Mouse (Mus musculus) frontal cortex, postnatal 10 days (tissue): ENCODE data around the gene Patj.
"Not testable (repeated sequence)": the region's sequence is repeated elsewhere in the genome, so short reads cannot be mapped to it uniquely, and the experiment has no call there.

ENCODE experiments used
- DNase-seq, 2 experiments: peaks; one replicate each; pipeline ENCODE4 v3.0.0; 2022; ENCODE audit warnings: low spot score in 2 of 2, mixed read lengths in 1 of 2

The Patj gene

DNA sequence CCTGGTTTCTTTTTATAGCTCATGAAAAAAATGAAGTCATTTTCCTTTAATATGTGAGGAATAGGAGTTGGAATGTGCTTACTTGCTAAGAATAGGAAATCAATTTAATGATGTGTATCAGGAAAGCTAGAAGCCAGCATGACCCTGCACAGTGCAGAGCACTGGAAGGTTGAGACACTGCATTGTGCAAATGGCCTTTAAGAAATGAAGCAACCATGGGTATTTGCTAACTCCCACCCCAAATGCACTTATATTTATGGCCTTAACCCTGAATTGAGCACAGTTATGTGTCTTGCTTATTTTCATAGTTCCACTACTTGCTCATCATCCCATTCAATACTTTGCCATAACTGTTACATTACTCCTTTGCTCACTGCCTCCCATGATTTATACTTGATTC lies 181.7 kb downstream of the Patj start:
- no peak for DNase-seq

DNA sequence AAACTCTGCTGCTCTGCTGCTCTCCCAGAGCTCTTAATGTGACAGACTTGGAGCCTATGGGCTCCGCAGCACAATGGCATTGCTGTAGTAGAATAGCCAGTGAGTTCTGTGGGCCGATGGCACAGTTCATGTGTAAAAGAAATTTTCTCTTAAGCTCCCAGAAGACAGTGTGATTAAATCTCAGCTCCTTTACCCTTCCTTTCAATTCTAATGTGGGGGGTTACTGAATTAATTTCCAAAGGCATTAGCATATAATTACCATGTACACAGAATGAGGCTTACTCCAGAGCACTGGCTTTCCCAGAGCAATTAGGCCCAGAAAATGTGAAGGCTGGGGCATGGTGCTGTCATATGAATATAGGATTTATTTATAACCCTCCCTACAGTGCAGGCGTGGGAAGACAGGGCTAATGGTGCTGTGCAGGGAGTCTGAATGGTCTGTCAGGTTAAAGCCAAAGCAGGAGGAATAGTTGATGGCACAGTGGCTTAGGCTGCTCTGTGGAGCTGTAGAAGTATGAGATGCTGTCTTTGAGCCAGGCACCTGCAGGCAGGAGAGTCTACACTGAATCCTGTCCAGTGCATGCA lies 182.5 kb downstream of the Patj start:
- no peak for DNase-seq

GRCm38 (mm10) chr4:98581456-98581855 lies 185.9 kb downstream of the Patj start:
- no peak for DNase-seq

DNA sequence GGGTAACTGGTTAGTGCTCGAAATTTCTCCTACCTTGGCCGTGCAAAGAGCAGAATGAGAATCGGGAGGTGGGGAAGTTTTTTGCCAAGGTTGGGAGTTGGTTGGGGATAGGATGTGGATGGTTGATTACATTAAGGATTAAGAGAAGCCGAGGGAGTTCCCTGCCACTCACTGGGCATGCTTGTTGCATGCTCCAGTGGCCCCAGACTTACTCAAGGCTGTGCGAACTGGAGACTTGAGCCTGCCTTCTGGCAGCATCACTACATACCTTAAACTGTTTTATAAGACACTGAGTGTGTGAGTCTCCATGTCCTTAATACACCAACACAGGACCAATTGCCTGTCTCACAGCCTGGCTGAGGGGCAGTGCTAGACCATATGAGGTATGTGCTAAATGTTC lies 188.4 kb downstream of the Patj start:
- DNase-seq: no peak

DNA sequence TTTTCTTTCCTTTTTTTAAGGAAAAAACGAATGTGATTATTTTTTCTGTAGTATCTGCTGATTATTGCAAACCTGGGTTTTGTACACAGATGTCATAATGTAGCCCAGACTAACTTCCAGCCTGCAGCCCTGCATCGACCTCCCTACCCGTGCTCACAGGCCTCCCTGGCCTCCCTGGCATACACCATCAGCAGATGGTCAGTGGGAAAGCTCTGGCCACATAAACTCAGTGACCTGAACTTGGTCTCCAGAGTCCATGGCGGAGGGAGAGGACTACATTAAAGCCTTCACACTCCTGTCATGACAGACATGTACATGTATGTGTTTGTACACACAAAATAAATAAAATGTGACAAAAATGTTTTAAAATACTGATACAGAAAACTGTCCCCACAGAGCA lies 190.7 kb downstream of the Patj start:
- no peak for DNase-seq

GRCm38 (mm10) chr4:98587686-98588085 lies 192.1 kb downstream of the Patj start:
- no peak for DNase-seq

DNA sequence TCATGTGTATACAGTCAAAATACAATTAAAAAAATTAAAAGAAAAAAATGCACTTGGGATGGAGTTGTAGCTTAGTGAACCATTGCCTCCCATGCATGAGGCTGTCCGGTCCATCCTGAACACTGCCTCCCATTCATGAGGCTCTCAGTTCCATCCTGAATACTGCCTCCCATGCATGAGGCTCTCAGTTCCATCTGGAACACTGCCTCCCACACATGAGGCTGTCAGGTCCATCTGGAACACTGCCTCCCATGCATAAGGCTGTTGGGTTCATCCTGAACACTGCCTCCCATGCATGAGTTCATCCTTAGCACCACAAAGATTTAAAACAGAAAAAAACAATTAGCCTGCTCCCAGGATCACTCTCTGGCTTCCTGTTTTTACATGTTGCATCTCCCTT lies 198.4 kb downstream of the Patj start:
- no peak for DNase-seq

DNA sequence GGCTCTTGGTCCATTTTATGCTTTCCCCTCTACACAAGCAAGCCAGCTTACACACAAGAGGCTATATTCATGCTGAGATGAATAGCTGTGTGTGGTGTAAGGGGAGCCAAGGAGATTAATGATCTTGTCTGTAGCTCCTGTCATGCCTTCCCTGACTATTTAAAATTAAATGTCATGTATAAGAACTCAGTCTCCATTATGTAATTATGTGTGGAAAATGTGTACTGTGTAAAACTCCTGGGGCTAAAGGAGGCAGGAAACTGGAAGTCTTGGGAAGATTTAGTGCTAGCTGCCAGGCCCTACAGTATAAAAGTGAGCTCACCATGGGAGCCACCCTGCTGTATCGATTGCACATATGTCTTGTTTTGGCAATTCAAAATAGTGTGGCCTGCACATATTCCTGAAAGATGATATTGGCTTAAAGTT lies 203.0 kb downstream of the Patj start:
- DNase-seq: no peak

DNA sequence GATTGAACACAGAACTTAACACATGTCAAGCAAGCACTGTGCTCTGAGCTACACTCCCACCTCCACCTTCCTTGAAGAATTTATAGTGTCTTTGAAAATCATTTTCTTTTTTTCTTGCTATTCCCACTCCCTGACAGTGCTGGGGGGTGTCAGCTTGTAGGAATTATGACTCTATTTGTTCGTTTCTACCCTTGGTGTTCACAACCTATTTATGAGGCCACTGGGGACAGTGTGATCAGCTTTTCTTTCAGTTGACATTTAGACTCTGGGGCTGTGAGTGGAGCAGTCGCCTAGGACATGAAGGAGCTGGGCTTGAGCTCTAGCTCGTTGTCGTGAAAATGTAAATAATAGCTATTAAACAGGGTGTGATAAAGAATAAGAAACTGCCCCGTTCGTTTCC lies 203.8 kb downstream of the Patj start:
- DNase-seq: no peak

DNA sequence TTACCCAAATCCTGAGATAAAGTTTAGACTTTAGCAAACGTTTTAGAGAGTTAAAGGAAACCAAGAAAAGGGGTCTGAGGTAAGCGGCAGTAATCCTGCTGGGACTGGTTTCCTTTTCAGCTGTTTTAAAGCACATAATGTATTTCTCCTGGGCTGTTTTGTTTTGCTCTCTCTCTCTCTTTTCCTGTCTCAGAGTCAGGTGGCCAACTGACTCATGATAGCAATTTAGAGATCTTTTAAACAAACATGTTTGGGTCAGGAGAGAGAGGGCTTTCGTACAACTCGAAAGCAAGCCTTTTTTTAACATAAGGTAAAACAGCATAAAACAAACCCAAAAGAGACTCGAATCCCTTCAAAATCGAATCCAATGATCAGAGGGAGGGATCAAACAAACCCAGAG lies 207.5 kb downstream of the Patj start:
- no peak for DNase-seq

DNA sequence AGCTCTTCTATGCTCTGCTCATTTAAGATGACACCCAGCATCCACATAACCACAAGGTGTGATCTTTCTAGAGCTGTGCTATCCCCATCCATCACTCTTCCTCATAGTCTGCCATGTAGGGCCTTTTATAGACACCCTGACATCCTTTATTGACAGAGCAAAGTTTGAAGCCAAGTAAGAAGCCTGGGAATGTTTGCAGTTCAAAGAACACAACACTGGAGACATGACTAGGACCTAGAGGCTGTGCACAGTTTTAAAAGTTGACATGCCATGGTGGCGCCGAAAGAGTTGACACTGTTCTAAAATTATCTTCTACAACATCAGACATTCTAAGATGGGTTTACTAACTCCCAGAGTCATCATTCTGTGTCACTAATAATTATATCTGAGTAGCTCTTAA lies 214.9 kb downstream of the Patj start:
- DNase-seq: no peak

GRCm38 (mm10) chr4:98614395-98614794 lies 218.8 kb downstream of the Patj start:
- no peak for DNase-seq

GRCm38 (mm10) chr4:98619199-98619598 lies 223.6 kb downstream of the Patj start:
- DNase-seq: no peak

GRCm38 (mm10) chr4:98620986-98621784 lies 225.6 kb downstream of the Patj start:
- no peak for DNase-seq

DNA sequence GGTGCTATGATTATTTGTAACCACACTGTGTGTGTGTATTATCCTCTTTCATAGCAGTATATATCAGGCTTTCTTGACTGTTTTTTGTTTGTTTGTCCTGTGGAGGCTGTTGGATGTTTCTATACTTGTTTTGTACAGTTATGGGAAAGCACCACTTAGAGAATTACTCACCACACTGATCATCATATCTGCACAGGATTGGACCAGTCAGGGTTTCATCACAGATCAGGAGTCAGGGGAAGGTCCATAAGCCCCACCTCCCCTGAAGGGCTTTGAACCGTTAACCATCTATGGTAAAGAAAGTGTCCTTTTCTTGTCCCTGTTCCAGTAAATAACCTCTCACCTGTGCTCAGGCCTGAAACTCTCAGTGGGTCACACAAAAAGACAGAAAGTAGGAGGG lies 226.6 kb downstream of the Patj start:
- DNase-seq: no peak

GRCm38 (mm10) chr4:98622996-98623673 lies 227.6 kb downstream of the Patj start:
- no peak for DNase-seq

GRCm38 (mm10) chr4:98628286-98628685 lies 232.7 kb downstream of the Patj start:
- no peak for DNase-seq

DNA sequence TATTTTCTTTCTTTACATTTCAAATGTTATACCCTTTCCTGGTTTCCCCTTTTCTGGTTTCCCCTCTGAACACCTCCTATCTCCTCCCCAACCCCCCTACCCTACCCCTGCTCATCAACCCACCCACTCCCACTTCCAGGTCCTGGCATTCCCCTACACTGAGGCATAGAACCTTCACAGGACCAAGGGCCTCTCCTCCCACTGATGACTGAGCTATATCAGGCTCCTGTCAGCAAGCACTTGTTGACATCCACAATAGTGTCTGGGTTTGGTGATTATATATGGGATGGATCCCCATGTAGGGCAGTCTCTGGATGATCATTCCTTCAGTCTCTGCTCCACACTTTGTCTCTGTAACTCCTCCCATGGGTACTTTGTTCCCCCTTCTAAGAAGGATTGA lies 233.6 kb downstream of the Patj start:
- not testable (repeated sequence) for DNase-seq

DNA sequence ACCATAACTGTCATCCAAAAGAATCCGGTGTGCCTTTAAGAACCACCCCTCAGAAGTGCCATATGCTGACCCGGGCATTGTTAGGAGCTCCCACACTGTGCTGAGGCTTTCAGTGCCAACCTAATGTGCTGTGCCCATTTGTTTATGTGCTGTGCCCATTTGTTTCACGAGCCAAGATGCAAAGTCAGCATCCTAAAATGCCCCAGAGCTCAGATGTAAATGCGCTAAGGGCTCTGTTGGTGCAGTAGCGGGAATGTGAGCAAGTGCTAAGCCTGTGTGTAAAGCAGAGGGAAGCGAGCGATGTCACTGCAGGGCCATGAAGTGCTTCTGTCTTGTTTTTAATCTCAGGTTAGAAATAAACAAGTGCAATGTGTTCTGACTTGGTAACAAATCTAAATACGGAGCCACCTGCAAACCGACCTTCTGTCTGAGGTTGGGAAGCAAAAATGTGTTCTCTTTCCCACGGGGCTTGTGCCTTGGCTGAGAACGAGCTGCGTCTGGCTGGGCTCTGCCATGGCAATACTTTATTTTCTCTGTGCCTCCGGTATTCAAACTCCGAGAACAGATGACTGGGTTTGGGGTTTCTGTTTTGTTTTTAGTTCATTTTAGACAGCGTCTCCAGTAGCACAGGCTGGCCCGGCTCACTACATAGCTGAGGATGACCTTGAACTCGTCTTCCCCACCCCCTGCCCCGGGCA lies 239.7 kb downstream of the Patj start:
- no peak for DNase-seq

DNA sequence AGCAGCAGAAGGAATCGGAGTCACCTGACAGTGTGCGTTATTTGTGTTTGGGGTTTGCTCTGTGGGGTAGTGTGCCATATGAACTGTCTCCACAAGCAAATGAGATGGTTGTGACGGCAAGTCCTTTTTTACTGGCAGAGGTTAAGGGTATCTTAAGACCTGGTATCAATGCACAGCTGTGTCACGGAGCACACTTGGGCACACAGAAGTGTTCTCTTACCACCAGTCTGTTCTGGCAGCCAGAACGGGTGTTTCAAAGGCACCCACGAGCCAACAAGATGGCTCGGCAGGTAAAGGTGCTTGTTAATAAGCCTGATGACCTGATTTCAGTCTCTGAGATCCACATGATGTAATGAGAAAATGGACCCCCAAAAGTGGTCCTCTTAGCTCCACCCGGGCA lies 243.1 kb downstream of the Patj start:
- DNase-seq: no peak

GRCm38 (mm10) chr4:98653650-98654049 lies 258.1 kb downstream of the Patj start:
- no peak for DNase-seq

- DNase-seq: no peak
Measured at GRCm38 (mm10) chr4:98654419-98654821, 258.8 kb downstream of the Patj start.
